Mouse (Mus musculus): ENCODE data around the gene Pou2f2. TPM values are rescaled to one million over a fixed set of nuclear protein-coding genes. Genes with fewer than 3 reads are reported as not detected.

Pou2f2 gene
- polyA plus RNA-seq, 1 experiment = 16.8 TPM

GRCm38 (mm10) chr7:25151009-25151408 is 28.5 kb downstream of the Pou2f2 start:
- WGBS = 13% methylated on average over 7 of the region's 7 CpGs
- H3K27ac ChIP-seq (ENCODE audit: control insufficient read depth, insufficient read depth, low read depth, low read length, poor library complexity) = no peak overlapping the region
- TF ChIP-seq POLR2A (IDR thresholded peaks at IDR 0.05; ENCODE audit: borderline replicate concordance, control insufficient read depth, low read depth, low read length) = no peak
- no peak for TF ChIP-seq CTCF (IDR thresholded peaks at IDR 0.05; ENCODE audit: control insufficient read depth, insufficient read depth, low read length)
- H3K4me1 ChIP-seq (ENCODE audit: control insufficient read depth, insufficient read depth, low read length) = peaks cover 6% of the 10 kb centered on the region; the same call in 1 of the 2 replicates
- H3K4me3 ChIP-seq (replicated peaks; ENCODE audit: control insufficient read depth, low read depth, low read length) = no peak overlapping the region

GRCm38 (mm10) chr7:25150151-25150663 is 29.3 kb downstream of the Pou2f2 start:
- H3K27ac ChIP-seq (ENCODE audit: control insufficient read depth, insufficient read depth, low read depth, low read length, poor library complexity) = no peak overlapping the region
- H3K4me1 ChIP-seq (ENCODE audit: control insufficient read depth, insufficient read depth, low read length) = peaks cover 4% of the 10 kb centered on the region; the same call in 1 of the 2 replicates
- 5% methylated on average over 17 of the region's 18 CpGs for WGBS
- no peak overlapping the region for H3K4me3 ChIP-seq (replicated peaks; ENCODE audit: control insufficient read depth, low read depth, low read length)
- TF ChIP-seq POLR2A (IDR thresholded peaks at IDR 0.05; ENCODE audit: borderline replicate concordance, control insufficient read depth, low read depth, low read length) = no peak
- no peak for TF ChIP-seq CTCF (IDR thresholded peaks at IDR 0.05; ENCODE audit: control insufficient read depth, insufficient read depth, low read length)

GRCm38 (mm10) chr7:25145896-25146295 is 33.6 kb downstream of the Pou2f2 start:
- no peaks in the 10 kb centered on the region for H3K4me1 ChIP-seq (ENCODE audit: control insufficient read depth, insufficient read depth, low read length)
- TF ChIP-seq CTCF (IDR thresholded peaks at IDR 0.05; ENCODE audit: control insufficient read depth, insufficient read depth, low read length) (no peak), POLR2A (IDR thresholded peaks at IDR 0.05; ENCODE audit: borderline replicate concordance, control insufficient read depth, low read depth, low read length) (no peak)
- 8% methylated on average over 10 of the region's 10 CpGs for WGBS
- H3K27ac ChIP-seq (ENCODE audit: control insufficient read depth, insufficient read depth, low read depth, low read length, poor library complexity) = no peak overlapping the region
- H3K4me3 ChIP-seq (replicated peaks; ENCODE audit: control insufficient read depth, low read depth, low read length) = no peak overlapping the region

- 7% methylated on average over 5 of the region's 5 CpGs for WGBS
- Histone ChIP-seq H3K4me1 (ENCODE audit: control insufficient read depth, insufficient read depth, low read length) (no peaks in the 10 kb centered on the region), H3K4me3 (replicated peaks; ENCODE audit: control insufficient read depth, low read depth, low read length) (no peak overlapping the region), H3K27ac (ENCODE audit: control insufficient read depth, insufficient read depth, low read depth, low read length, poor library complexity) (no peak overlapping the region)
- TF ChIP-seq POLR2A (IDR thresholded peaks at IDR 0.05; ENCODE audit: borderline replicate concordance, control insufficient read depth, low read depth, low read length) (no peak), CTCF (IDR thresholded peaks at IDR 0.05; ENCODE audit: control insufficient read depth, insufficient read depth, low read length) (no peak)
These were observed 37.8 kb downstream of the Pou2f2 start for GRCm38 (mm10) chr7:25141761-25142160.

- 44% methylated on average over 3 of the region's 3 CpGs for WGBS
- Histone ChIP-seq H3K4me1 (ENCODE audit: control insufficient read depth, insufficient read depth, low read length) (peaks cover 2% of the 10 kb centered on the region; the same call in 1 of the 2 replicates), H3K27ac (ENCODE audit: control insufficient read depth, insufficient read depth, low read depth, low read length, poor library complexity) (no peak overlapping the region), H3K4me3 (replicated peaks; ENCODE audit: control insufficient read depth, low read depth, low read length) (no peak overlapping the region)
- TF ChIP-seq POLR2A (IDR thresholded peaks at IDR 0.05; ENCODE audit: borderline replicate concordance, control insufficient read depth, low read depth, low read length) = no peak
- no peak for TF ChIP-seq CTCF (IDR thresholded peaks at IDR 0.05; ENCODE audit: control insufficient read depth, insufficient read depth, low read length)
These were observed 42.0 kb downstream of the Pou2f2 start for GRCm38 (mm10) chr7:25137553-25137952.

- H3K4me1 ChIP-seq (ENCODE audit: control insufficient read depth, insufficient read depth, low read length) = peaks cover 6% of the 10 kb centered on the region; the same call in 1 of the 2 replicates
- TF ChIP-seq CTCF (IDR thresholded peaks at IDR 0.05; ENCODE audit: control insufficient read depth, insufficient read depth, low read length) (peak; percentile 84), POLR2A (IDR thresholded peaks at IDR 0.05; ENCODE audit: borderline replicate concordance, control insufficient read depth, low read depth, low read length) (no peak)
- peak overlapping the region; percentile 43 for H3K4me3 ChIP-seq (replicated peaks; ENCODE audit: control insufficient read depth, low read depth, low read length)
- H3K27ac ChIP-seq (ENCODE audit: control insufficient read depth, insufficient read depth, low read depth, low read length, poor library complexity) = peak overlapping the region; percentile 50; the same call in 1 of the 2 replicates
- WGBS = 9% methylated on average over 38 of the region's 38 CpGs
These were observed 46.2 kb downstream of the Pou2f2 start for GRCm38 (mm10) chr7:25133092-25134049.

GRCm38 (mm10) chr7:25132318-25132960 is 47.1 kb downstream of the Pou2f2 start:
- peaks cover 6% of the 10 kb centered on the region for H3K4me1 ChIP-seq (ENCODE audit: control insufficient read depth, insufficient read depth, low read length)
- H3K27ac ChIP-seq (ENCODE audit: control insufficient read depth, insufficient read depth, low read depth, low read length, poor library complexity) = peak overlapping the region; percentile 61
- WGBS = 1% methylated on average over 25 of the region's 25 CpGs
- H3K4me3 ChIP-seq (replicated peaks; ENCODE audit: control insufficient read depth, low read depth, low read length) = peak overlapping the region; percentile 82
- TF ChIP-seq CTCF (IDR thresholded peaks at IDR 0.05; ENCODE audit: control insufficient read depth, insufficient read depth, low read length) (no peak), POLR2A (IDR thresholded peaks at IDR 0.05; ENCODE audit: borderline replicate concordance, control insufficient read depth, low read depth, low read length) (peak; percentile 37; the same call in 1 of the 2 replicates)

GRCm38 (mm10) chr7:25131247-25131646 is 48.3 kb downstream of the Pou2f2 start:
- TF ChIP-seq POLR2A (IDR thresholded peaks at IDR 0.05; ENCODE audit: borderline replicate concordance, control insufficient read depth, low read depth, low read length) = no peak
- no peak for TF ChIP-seq CTCF (IDR thresholded peaks at IDR 0.05; ENCODE audit: control insufficient read depth, insufficient read depth, low read length)
- peak overlapping the region; percentile 82 for H3K4me3 ChIP-seq (replicated peaks; ENCODE audit: control insufficient read depth, low read depth, low read length)
- peaks cover 6% of the 10 kb centered on the region for H3K4me1 ChIP-seq (ENCODE audit: control insufficient read depth, insufficient read depth, low read length)
- no peak overlapping the region for H3K27ac ChIP-seq (ENCODE audit: control insufficient read depth, insufficient read depth, low read depth, low read length, poor library complexity)
- WGBS = 66% methylated on average over 11 of the region's 11 CpGs
